Mouse (Mus musculus): Measurements from ENCODE around the gene Nadsyn1. TPM values are rescaled to one million over a fixed set of nuclear protein-coding genes. Genes with fewer than 3 reads are reported as not detected.

The Nadsyn1 gene
- total RNA-seq, 1 experiment from 2014 or later = 8.9 TPM

DNA sequence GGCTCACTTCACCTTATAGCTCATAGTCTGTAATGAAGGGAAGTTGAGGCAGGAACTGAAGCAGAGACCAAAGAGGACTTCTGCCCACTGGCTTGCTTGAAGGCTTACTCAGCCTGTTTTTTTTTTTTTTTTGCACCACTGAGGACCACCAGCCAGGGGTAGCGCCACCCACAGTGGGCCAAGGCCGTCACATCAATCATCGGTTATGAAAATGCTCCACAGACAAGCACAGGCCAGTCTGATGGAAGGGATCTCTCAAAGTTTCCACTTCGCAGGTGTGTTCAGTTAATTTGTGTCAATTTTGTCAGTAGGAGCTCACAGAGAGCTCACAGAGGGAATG lies 587 bp upstream of the Nadsyn1 start:
- ATAC-seq (replicated peaks in 1 of 2; ENCODE audit: insufficient read depth in 1 of 2, low FRiP score in 2 of 2, low TSS enrichment in 1 of 2, low read depth in 1 of 2, poor library complexity in 2 of 2, severe bottlenecking in 2 of 2) = 0 out of 4 replicates have a peak, but pooled peaks of 1 of the 2 experiments have one; percentile 1

GRCm38 (mm10) chr7:143821241-143821640 lies 1.4 kb downstream of the Nadsyn1 start:
- no peak for ATAC-seq (replicated peaks in 1 of 2; ENCODE audit: insufficient read depth in 1 of 2, low FRiP score in 2 of 2, low TSS enrichment in 1 of 2, low read depth in 1 of 2, poor library complexity in 2 of 2, severe bottlenecking in 2 of 2)

DNA sequence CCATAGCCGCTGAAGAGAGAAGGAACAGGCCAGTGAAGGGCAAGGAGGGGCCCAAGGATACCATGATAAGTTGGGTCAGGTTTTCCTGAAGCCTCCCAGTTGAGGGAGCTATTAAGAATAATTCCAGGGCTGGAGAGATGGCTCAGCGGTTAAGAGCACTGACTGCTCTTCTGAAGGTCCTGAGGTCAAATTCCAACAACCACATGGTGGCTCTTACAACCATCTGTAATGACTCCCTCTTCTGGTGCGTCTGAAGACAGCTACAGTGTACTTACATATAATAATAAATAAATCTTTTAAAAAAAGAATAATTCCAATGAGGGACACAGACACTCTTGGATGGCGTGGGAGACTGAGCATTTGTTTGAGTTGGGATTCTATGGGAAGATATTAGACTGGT lies 3.4 kb downstream of the Nadsyn1 start:
- no peak for ATAC-seq (replicated peaks in 1 of 2; ENCODE audit: insufficient read depth in 1 of 2, low FRiP score in 2 of 2, low TSS enrichment in 1 of 2, low read depth in 1 of 2, poor library complexity in 2 of 2, severe bottlenecking in 2 of 2)

DNA sequence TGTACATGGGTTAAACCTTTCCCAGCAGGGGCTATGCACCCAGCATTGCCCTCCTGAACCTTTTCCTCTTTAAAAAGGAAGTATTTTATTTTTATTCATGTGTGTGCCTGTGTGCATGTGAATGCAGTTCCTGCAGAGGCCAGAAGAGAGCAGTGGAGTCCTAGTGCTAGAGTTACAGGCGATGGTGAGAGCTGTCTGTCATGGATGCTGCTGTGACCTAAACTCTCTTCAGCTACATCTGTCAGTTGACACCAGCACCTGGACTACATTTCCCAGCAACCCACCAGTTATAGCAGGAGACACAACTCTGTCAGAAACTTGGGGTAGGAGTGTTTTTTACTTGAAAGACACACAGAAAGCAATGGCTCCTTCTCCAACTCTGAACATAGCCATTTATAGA lies 13.7 kb downstream of the Nadsyn1 start:
- peak in 1 of 2 experiments; percentile 20; a peak in 1 of 4 replicates for ATAC-seq (replicated peaks in 1 of 2; ENCODE audit: insufficient read depth in 1 of 2, low FRiP score in 2 of 2, low TSS enrichment in 1 of 2, low read depth in 1 of 2, poor library complexity in 2 of 2, severe bottlenecking in 2 of 2)

GRCm38 (mm10) chr7:143805199-143805624 lies 17.4 kb downstream of the Nadsyn1 start:
- ATAC-seq (replicated peaks in 1 of 2; ENCODE audit: insufficient read depth in 1 of 2, low FRiP score in 2 of 2, low TSS enrichment in 1 of 2, low read depth in 1 of 2, poor library complexity in 2 of 2, severe bottlenecking in 2 of 2) = no peak

DNA sequence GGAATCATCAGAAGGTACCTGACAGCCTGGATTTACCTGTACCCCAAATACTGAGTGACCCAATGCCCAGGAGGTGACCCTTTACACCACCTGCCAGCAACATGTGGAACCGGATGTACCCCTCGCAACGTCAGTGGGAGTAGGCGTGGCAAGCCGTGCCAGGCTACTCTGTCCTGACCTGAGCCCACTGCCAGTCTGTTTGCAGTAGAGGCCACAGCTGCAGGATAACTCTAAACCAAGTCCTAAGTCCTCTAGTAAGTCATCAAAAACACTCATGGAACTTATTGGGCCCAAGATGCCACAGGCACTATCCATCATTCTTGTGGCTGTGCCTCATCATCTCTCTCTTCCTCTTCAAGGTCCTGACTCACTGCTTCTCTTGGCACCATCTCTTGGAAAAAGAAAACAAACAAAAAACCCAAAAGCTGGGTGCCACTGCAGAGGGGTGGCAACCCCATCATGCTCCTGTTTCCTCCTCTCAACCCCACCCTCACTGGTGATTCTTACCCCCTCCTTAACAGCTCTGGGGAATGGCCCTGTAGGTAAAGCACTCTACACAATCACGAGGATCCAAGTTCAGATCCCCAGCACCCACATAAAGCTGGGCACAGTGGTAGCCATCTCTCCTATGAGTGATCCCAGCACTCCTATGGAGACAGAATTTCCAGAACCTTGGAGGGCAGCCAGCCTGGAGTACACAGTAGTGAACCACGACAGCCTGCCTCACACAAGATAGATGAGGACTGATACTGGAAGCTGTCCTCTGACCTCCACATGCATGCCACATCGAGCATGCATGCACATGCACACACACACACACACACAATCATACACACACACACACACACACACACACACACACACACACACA lies 21.2 kb downstream of the Nadsyn1 start:
- no peak for ATAC-seq (replicated peaks in 1 of 2; ENCODE audit: insufficient read depth in 1 of 2, low FRiP score in 2 of 2, low TSS enrichment in 1 of 2, low read depth in 1 of 2, poor library complexity in 2 of 2, severe bottlenecking in 2 of 2)

- no peak for ATAC-seq (replicated peaks in 1 of 2; ENCODE audit: insufficient read depth in 1 of 2, low FRiP score in 2 of 2, low TSS enrichment in 1 of 2, low read depth in 1 of 2, poor library complexity in 2 of 2, severe bottlenecking in 2 of 2)
Measured at GRCm38 (mm10) chr7:143800770-143801169, 21.9 kb downstream of the Nadsyn1 start.

- no peak for ATAC-seq (replicated peaks in 1 of 2; ENCODE audit: insufficient read depth in 1 of 2, low FRiP score in 2 of 2, low TSS enrichment in 1 of 2, low read depth in 1 of 2, poor library complexity in 2 of 2, severe bottlenecking in 2 of 2)
Measured at GRCm38 (mm10) chr7:143798783-143799182, 23.9 kb downstream of the Nadsyn1 start.

DNA sequence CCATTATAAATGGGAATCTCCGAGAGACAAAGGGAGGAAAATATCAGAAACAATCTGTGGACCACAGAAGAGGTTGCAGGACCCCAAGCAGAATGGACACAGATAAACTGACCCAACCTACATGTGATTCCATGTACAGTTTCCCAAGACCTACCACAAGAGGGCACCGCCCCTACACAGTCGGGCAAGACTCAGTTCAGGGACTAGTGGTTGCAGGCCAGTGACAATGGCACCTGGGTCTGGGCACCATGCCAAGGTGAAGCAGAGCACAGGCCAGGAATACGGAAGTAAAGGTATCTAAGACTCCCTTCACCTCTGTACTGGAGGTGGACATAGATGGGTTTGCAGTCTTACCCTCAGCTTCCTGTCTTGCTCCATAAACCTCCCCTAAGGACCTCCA lies 29.5 kb downstream of the Nadsyn1 start:
- peak; percentile 65 to 66 for ATAC-seq (replicated peaks in 1 of 2; ENCODE audit: insufficient read depth in 1 of 2, low FRiP score in 2 of 2, low TSS enrichment in 1 of 2, low read depth in 1 of 2, poor library complexity in 2 of 2, severe bottlenecking in 2 of 2)

DNA sequence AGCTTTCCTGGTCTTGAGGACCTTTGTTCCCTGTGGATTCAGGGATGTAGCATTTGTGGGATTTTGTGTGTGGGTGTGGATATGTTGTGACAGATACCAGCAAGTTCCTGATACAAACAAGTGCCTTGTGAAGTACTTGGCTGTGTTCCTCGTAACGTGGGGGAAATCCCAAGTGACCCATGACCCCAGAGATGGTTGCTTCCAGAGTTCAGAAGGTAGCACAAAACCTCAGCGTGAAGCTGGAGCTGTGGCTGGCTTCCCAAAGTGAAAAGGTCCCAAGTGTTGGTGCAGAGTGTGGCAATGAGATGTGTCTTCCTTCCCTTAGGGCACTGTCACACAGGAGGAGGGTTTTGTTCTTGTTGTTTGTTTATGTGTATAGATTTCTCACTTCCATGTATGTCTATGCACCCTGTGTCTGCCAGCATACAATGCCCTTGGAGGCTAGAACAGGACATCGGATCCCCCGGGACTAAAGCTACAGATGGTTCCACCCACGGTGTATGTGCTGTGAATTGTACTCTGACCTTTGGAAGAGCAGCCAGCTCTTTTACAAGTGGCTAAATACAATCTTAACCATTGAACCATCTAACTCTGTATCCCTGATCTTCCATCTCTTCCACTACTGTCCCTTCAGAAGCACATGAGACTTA lies 30.2 kb downstream of the Nadsyn1 start:
- no peak for ATAC-seq (replicated peaks in 1 of 2; ENCODE audit: insufficient read depth in 1 of 2, low FRiP score in 2 of 2, low TSS enrichment in 1 of 2, low read depth in 1 of 2, poor library complexity in 2 of 2, severe bottlenecking in 2 of 2)

DNA sequence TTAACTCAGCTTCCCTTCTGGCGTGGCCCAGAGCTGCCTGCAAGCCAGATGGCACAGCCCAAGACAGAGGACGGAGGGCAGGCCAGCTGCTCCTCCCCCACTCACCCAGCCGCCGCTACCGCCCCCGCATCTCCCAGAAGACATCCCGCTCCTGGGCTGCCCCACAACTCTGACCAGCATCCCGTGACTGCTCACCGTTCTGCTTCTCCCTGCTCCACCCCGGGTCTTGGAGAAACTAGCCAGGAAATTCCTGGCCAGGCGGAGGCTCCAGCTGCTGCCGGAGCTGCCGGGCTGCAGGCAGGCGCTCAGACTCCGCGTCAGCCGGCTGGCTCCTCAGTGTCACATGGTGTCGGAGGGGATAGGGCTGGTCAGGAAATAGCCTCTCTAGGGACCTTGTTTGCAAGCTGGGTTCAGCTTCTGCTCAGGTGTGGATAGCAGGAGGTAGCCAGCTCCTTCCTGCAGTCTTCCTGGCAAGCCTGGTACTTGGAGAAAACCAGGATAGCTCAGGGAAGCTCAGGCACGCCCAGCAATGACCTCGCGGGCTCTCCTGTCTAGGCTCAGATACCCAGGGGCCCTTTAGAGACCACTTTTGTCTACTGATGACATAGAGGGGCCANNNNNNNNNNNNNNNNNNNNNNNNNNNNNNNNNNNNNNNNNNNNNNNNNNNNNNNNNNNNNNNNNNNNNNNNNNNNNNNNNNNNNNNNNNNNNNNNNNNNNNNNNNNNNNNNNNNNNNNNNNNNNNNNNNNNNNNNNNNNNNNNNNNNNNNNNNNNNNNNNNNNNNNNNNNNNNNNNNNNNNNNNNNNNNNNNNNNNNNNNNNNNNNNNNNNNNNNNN lies 38.4 kb downstream of the Nadsyn1 start, which contains the start of gene Mrgpre:
TSS of gene Mrgpre (minus strand) at position 505 of the 834 bp plus-strand sequence.
- peak; percentile 41 to 59; a peak in 3 of 4 replicates for ATAC-seq (replicated peaks in 1 of 2; ENCODE audit: insufficient read depth in 1 of 2, low FRiP score in 2 of 2, low TSS enrichment in 1 of 2, low read depth in 1 of 2, poor library complexity in 2 of 2, severe bottlenecking in 2 of 2)

GRCm38 (mm10) chr7:143783378-143783995 lies 39.2 kb downstream of the Nadsyn1 start:
- no peak for ATAC-seq (replicated peaks in 1 of 2; ENCODE audit: insufficient read depth in 1 of 2, low FRiP score in 2 of 2, low TSS enrichment in 1 of 2, low read depth in 1 of 2, poor library complexity in 2 of 2, severe bottlenecking in 2 of 2)

DNA sequence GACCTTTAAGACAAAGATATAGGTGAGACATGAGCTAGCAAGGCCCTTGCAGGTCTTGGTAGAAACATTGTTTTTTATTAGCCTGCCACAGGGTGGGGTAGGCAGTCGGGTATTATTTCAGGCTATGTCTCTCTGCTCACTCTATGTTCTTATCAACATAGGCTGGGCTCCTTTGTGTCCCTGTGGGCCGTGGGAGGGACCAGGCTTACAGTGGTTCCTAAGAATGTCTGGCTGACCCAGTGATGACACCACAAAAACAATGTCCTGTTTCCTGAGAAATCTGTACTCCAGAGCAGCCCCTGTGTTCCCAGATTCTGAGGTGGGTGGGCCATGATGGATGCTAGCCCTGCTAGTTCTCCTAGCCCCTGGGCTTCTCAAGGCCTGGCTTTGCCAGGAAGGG lies 45.3 kb downstream of the Nadsyn1 start:
- ATAC-seq (replicated peaks in 1 of 2; ENCODE audit: insufficient read depth in 1 of 2, low FRiP score in 2 of 2, low TSS enrichment in 1 of 2, low read depth in 1 of 2, poor library complexity in 2 of 2, severe bottlenecking in 2 of 2) = no peak

DNA sequence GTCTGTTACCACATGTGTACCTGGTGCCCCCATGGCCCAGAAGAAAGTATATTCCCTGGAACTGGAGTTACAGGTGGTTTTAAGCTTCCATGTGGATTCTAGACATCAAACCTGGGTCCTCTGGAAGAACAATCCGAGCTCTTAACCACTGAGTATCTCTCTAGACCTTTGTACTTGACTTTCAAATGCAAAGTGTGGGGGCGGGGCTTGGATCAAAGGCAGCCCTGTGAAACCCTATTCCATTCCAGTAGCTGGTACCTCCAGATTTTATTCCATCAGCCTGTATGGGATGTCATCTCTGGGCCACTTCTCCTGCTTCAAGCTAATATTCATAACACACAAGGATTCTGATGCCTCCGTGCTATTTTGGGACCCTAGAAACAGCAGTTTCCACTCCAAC lies 46.5 kb downstream of the Nadsyn1 start:
- no peak for ATAC-seq (replicated peaks in 1 of 2; ENCODE audit: insufficient read depth in 1 of 2, low FRiP score in 2 of 2, low TSS enrichment in 1 of 2, low read depth in 1 of 2, poor library complexity in 2 of 2, severe bottlenecking in 2 of 2)

GRCm38 (mm10) chr7:143769461-143769860 lies 53.2 kb downstream of the Nadsyn1 start:
- no peak for ATAC-seq (replicated peaks in 1 of 2; ENCODE audit: insufficient read depth in 1 of 2, low FRiP score in 2 of 2, low TSS enrichment in 1 of 2, low read depth in 1 of 2, poor library complexity in 2 of 2, severe bottlenecking in 2 of 2)

GRCm38 (mm10) chr7:143768267-143768666 lies 54.4 kb downstream of the Nadsyn1 start:
- ATAC-seq (replicated peaks in 1 of 2; ENCODE audit: insufficient read depth in 1 of 2, low FRiP score in 2 of 2, low TSS enrichment in 1 of 2, low read depth in 1 of 2, poor library complexity in 2 of 2, severe bottlenecking in 2 of 2) = no peak

DNA sequence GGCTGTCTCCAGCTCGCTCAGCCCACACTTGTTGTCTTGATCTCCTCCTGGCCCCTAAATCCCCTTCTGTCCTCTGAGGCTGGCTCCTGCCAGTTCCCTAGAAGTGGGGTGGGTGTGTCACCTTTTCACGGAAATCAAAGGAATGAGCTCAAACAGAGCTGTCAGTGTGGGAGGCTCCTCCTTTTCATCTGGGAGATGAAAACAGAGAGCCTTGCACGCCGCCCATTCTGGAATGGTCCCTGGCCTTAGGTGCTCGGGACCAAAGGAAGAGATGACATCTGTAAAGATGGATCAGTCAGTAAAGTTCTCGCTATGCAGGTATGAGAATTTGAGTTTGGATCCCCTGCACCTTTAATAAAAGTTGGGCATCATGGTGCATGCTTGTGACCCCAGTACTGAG lies 55.8 kb downstream of the Nadsyn1 start, which contains the start of gene Mrgprg:
TSS of gene Mrgprg (minus strand) at position 101 of the 400 bp plus-strand sequence.
- ATAC-seq (replicated peaks in 1 of 2; ENCODE audit: insufficient read depth in 1 of 2, low FRiP score in 2 of 2, low TSS enrichment in 1 of 2, low read depth in 1 of 2, poor library complexity in 2 of 2, severe bottlenecking in 2 of 2) = no peak

All from hematopoietic stem cell, adult 5-6 weeks (primary cell).